Mouse (Mus musculus): ENCODE data around the gene Arhgef2. TPM values are rescaled to one million over a fixed set of nuclear protein-coding genes. Genes with fewer than 3 reads are reported as not detected.
A peak's percentile ranks its signal among the peaks of the same experiment; 100 is the strongest.
"Not testable (repeated sequence)": the region's sequence is repeated elsewhere in the genome, so short reads cannot be mapped to it uniquely, and the experiment has no call there.

The Arhgef2 gene
- total RNA-seq, 2 experiments from 2014 or later = 250 to 265 TPM

GRCm38 (mm10) chr3:88591950-88592731 is 13.6 kb upstream of the Arhgef2 start:
- DNase-seq = no peak

DNA sequence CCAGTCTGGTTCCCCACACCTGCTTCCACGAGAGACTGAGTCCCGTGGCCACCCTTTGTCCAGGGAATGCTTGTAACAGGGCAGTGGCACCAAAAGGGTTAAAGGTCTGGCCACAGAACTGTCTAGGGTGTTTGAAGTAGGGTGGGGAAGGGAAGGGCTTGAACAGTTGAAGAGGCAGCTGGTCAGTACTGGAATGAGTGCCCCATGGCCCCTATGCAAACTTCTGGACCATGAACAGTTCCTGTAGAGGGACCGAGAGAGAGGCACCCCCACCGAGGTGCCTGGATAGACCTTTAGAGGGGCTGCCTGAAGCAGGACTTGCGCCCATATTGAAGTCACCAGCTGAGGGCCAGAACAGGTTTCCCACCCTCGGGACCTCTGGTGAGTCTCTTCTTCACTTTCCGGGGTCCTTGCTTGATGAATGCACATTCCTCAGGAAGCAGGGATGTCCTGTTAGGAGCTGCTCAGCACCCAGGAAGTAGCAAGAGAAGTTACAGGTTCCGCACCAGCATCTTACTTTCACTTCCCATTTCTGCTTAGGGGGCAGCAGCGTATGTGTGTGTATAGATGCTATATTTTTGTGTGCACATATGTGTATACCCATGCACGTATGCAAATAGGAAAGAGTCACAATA is 12.7 kb upstream of the Arhgef2 start:
- no peak for DNase-seq

GRCm38 (mm10) chr3:88593893-88594580 is 11.7 kb upstream of the Arhgef2 start:
- no peak for DNase-seq

DNA sequence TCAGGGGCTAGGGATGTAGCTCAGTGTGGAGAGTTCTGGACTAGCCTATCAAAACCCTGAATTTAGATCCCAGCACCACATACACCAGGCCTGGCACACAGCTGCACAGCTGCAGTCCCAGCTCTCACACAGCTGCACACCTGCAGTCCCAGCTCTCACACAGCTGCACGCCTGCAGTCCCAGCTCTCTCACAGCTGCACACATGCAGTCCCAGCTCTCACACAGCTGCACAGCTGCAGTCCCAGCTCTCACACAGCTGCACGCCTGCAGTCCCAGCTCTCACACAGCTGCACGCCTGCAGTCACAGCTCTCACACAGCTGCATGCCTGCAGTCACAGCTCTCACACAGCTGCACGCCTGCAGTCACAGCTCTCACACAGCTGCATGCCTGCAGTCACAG is 9.2 kb upstream of the Arhgef2 start:
- DNase-seq = not testable (repeated sequence)

GRCm38 (mm10) chr3:88602466-88602865 is 3.3 kb upstream of the Arhgef2 start:
- DNase-seq = no peak

- peak in 1 of 2 experiments; percentile 45 for DNase-seq
These were observed 2.0 kb upstream of the Arhgef2 start for GRCm38 (mm10) chr3:88603714-88604161.

DNA sequence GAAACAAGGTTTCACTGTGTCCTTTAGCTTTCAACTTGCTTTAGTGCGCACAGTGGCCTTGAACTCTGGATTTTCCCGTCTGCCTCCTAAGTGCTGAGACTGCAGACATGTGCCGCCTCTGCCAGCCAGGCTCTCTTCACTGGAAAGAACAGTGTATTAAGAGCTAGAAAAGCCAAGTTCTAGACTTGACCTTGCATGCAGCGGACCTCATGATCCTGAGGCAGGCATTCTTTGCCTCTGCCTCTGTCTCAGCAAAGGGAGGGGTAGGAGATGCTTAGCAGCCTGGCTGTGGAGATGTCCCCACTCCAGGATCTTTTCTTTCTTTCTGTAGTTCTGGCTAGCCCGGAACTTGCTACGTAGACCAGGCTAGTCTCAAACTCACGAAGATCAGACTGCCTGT is 903 bp upstream of the Arhgef2 start:
- no peak for DNase-seq

GRCm38 (mm10) chr3:88607065-88607757 is 1.4 kb downstream of the Arhgef2 start:
- peak; percentile 83 to 91 for DNase-seq

GRCm38 (mm10) chr3:88607758-88608138 is 2.0 kb downstream of the Arhgef2 start:
- no peak for DNase-seq

- no peak for DNase-seq
These were observed 3.3 kb downstream of the Arhgef2 start for GRCm38 (mm10) chr3:88609066-88609465.

DNA sequence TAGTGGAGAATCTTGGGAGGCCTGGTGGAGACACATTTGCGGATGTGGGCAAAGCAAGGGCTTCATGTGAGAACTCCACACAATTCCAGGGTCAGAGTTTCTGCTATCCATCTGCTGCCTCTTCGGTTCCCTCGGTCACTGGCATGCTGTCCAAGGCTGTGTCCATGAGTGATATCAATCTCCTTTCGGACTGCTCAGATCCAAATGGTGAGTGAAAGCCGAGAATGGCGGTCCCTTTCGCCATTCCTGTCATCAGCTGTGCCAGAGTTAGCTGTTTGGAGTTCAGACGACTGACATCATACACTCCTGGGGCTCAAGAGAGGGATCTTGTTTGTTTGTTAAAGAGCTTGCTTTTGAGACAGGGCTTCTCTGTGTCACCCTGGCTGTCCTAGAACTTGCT is 8.7 kb downstream of the Arhgef2 start:
- DNase-seq = no peak

- DNase-seq = no peak
These were observed 9.4 kb downstream of the Arhgef2 start for GRCm38 (mm10) chr3:88615117-88615516.

GRCm38 (mm10) chr3:88615902-88616391 is 10.2 kb downstream of the Arhgef2 start:
- no peak for DNase-seq

DNA sequence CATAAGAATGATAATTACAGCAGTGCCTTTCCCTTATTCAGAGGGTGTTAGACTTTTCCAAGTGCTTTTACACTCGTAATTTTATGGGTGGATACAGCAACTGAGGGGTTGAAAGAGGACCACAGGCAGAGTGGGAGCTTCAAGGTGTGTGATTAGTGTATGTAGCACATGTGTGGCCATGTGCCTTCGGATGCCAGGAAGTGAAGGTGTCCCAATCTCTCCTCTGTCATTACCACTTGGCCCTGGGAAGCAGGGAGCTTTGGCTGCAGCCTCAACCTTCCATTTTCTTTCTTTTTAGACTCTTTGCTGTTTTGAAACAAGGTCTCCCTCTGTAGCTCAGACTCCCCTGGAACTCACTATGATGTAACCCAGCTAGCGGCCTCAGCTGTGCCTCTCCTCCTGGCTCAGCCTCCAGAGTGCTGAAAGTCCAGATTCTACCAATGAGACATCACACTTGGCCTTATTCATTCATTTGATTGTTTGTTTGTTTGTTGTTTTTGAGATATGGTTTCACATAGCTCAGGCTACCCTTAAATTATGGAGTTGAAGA is 11.3 kb downstream of the Arhgef2 start:
- no peak for DNase-seq

DNA sequence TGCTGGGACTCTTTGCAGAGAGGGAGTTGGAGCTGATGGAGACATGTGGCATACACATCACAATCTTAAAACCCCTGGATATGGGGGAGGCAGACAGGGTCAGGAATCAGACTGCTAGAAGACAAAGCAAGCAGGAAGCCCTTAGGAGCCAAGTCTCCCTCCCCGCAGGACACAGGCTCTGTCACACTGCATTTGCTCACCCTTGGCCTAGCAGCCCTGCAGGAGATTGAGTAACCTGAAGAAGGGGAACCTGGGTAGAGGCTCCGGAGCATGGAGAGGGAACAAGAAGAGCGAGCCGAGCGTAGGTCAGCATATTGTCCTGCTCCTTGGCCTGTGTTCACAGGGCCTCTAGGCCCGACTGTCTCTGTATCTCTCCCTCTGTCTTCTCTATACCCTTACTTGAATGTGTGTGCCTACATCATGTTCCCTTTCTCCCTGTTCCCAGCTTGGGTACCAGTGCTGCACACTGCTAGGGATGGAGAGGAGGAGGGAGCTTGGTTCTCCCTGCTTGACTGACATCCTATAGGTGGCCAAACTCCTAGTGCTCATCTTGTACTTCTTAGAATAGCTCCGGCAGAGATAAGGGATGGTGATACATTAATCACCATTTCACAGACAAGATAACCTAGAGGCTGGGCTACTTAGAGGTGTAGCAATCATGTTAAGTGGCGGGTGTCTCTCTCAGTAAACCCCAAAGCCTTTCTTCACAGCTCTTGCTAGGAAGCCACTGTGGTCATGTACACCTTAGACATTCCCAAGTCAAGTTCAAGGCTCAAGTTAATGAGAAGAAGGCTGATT is 12.5 kb downstream of the Arhgef2 start:
- DNase-seq = no peak

- no peak for DNase-seq
These were observed 13.6 kb downstream of the Arhgef2 start for GRCm38 (mm10) chr3:88619113-88620097.

DNA sequence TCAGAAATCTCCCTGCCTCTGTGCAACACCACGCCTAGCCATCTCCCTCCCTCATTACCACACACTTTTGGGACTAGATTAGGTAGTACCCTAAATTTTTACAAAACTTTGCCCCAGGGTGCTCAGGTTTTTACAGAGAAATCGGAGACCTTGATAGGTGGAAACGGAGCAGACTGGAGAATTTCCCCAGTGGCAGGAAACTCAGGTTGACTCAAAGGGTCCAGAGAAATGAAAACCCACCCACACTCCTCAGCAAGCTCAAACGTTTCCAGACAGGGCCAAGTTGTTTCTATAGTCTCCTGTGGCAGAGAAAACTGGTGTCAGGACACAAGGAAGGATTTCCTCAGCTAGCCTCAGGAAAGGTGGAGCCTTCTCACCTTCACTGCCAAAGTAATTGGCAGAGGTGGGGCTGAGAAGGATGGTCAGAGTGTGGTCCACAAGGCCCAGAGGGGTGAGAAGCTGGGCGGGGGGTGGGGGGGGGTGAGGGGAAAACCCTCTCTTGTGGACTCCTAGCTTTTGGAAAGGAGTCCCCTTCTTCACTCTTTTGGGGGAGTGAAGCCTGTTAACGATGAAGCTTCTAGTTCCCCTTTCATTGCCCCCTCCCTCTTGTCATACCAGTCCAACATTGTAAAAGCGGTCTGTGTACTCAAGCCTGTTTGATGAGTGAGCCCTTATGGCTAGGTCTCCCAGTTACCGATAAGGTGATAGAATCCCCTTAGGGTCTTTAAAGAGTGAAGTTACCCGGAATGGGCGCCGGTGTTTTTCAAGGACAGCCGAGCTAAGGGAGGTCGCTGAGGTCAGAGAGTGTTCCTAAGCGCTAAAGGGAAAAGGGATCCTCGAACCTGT is 14.6 kb downstream of the Arhgef2 start:
- DNase-seq = no peak

DNA sequence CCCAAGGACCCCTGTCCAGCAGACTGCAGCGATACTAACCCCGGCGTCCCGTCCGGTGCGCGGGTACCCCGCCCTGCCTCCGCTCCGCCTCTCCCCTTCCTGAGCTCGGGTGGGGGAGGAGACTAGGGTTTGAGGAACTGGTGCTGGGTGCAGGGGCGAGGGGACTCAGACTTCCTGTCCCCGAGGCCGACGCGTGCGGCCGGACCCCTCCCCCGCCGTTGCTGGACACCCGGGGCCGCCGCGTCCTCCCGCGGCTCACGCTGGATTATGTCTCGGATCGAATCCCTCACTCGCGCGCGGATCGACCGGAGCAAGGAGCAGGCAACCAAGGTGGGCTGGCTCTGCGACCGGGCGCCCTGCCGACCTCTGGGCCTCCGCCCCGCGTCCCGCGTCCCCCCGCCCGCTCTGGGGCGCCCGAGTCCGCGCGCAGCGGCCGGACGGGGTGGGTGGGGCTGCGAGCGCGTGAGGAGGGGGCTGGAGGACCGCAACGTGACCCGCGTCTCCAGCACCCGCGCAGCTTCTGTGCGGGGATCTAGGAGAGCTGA is 15.3 kb downstream of the Arhgef2 start:
- peak; percentile 57 to 58 for DNase-seq

Measured in layer of hippocampus, postnatal 36 days (tissue).